Mouse (Mus musculus) kidney, adult 2 months (tissue): ENCODE results near the gene Dpp4. TPM values are rescaled to one million over a fixed set of nuclear protein-coding genes. Genes with fewer than 3 reads are reported as not detected.

Source experiments
- DNase-seq: peaks from one replicate; pipeline ENCODE4 v3.0.0; 2021
- H3K27ac ChIP-seq: fragments of 200-500 bp; 2 replicates; pipeline ENCODE4 v1.5.1; 2012; ENCODE audit warnings: low read depth, low read length, control low read depth, inconsistent platforms; ENCODE audit not compliant: insufficient read depth
- H3K27me3 ChIP-seq: fragments of 200-500 bp; replicated peaks from 2 replicates; pipeline ENCODE4 v1.6.1; 2012; ENCODE audit warnings: mild to moderate bottlenecking, moderate library complexity, low read length, inconsistent platforms; ENCODE audit not compliant: control insufficient read depth, insufficient read depth
- H3K36me3 ChIP-seq: fragments of 200-500 bp; 2 replicates; pipeline ENCODE4 v1.6.1; 2012; ENCODE audit warnings: mild to moderate bottlenecking, moderate library complexity, low read length, inconsistent platforms; ENCODE audit not compliant: control insufficient read depth, insufficient read depth
- H3K4me1 ChIP-seq: fragments of 200-500 bp; 2 replicates; pipeline ENCODE4 v1.6.1; 2011; ENCODE audit warnings: low read length; ENCODE audit not compliant: control insufficient read depth, insufficient read depth
- H3K4me3 ChIP-seq: fragments of 200-500 bp; 2 replicates; pipeline ENCODE4 v1.5.1; 2011; ENCODE audit warnings: mild to moderate bottlenecking, low read depth, low read length, control low read depth; ENCODE audit not compliant: insufficient read depth
- CTCF ChIP-seq: fragments of 200-500 bp; conservative IDR thresholded peaks from 2 replicates; pipeline ENCODE4 v1.5.1; 2011; ENCODE audit warnings: low read depth, mild to moderate bottlenecking, control low read depth, low read length, moderate library complexity, mixed read lengths; ENCODE audit not compliant: insufficient read depth, insufficient read length
- POLR2A ChIP-seq: fragments of 200-500 bp; IDR thresholded peaks from one replicate; pipeline ENCODE4 v1.6.1; 2011; ENCODE audit warnings: low read depth, low read length, control low read depth
- WGBS: fragments of 180-500 bp; shearing (Covaris S2); methylation state at CpG from one replicate; pipeline ENCODE4 v1.1.7; 2018; 5-methylcytosine and 5-hydroxymethylcytosine counted together
- polyA plus RNA-seq: library from polyadenylated mRNA; depleted of rRNA; stranded (reverse); fragments of >200 nt; gene quantifications from 2 replicates; pipeline ENCODE4 v1.2.3, GENCODE M21; 2012

Dpp4 gene
- polyA plus RNA-seq, 1 experiment: 24.0 TPM

DNA sequence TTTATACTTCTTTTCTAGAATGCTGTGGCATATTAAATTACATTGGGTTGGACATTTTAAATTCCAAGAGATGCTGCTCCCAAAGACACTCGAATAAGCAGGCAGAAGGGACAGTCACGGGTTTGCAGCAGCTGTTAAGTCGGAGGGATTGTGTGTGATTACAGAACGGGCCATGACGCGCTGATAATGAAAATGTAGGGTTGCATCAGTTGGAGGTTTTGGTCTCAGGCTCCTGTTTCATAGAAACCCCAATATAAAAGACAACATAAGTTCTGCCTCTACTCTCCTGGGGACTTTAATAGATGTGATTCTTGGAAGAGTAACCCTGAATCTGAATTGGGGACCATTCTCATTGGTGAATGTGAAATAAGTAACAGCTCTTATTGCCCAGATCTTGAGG, 38.3 kb upstream of the Dpp4 start:
- no peak for TF ChIP-seq CTCF
- no peak for TF ChIP-seq POLR2A
- no peaks in the 10 kb centered on the region for H3K4me1 ChIP-seq
- WGBS: 84% methylated on average over 6 of the region's 6 CpGs
- DNase-seq: no peak
- H3K27ac ChIP-seq: no peak overlapping the region
- H3K27me3 ChIP-seq: no peaks in the 10 kb centered on the region
- no peak overlapping the region for H3K4me3 ChIP-seq
- no peaks in the 10 kb centered on the region for H3K36me3 ChIP-seq

DNA sequence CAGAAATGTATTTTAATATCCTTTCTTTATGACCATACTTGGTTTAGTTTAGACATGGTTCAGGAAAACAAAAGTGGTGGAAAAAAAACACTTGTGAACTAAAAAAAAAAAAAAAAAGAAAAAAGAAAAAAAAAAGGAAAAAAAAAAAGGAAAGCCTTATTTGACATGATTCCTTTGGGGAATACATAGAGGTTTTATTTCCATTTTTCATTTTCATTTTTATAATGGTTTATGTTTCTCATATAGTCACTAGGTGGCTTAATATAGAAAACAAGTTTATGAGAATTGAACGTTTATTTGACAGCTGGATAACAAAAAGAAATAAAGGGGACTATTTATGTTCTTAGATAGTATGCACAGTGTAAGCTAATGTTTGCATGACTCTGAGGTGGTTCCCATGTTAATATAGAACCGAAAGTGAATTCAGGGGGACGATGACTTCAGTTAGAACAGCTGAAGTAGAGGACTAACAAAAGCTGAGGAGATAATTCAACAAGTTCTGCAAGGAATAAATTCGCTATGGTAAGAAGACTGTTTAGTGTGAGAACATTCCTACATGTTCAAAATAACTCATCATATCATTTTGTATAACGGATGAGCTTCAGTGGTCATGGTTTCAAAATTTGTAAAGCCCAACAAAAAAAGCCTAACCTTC, 37.8 kb upstream of the Dpp4 start:
- TF ChIP-seq CTCF (no peak), POLR2A (no peak)
- Histone ChIP-seq H3K4me3 (no peak overlapping the region), H3K4me1 (no peaks in the 10 kb centered on the region), H3K27me3 (no peaks in the 10 kb centered on the region), H3K36me3 (no peaks in the 10 kb centered on the region), H3K27ac (no peak overlapping the region)
- WGBS: 74% methylated on average over 5 of the region's 5 CpGs
- DNase-seq: no peak

DNA sequence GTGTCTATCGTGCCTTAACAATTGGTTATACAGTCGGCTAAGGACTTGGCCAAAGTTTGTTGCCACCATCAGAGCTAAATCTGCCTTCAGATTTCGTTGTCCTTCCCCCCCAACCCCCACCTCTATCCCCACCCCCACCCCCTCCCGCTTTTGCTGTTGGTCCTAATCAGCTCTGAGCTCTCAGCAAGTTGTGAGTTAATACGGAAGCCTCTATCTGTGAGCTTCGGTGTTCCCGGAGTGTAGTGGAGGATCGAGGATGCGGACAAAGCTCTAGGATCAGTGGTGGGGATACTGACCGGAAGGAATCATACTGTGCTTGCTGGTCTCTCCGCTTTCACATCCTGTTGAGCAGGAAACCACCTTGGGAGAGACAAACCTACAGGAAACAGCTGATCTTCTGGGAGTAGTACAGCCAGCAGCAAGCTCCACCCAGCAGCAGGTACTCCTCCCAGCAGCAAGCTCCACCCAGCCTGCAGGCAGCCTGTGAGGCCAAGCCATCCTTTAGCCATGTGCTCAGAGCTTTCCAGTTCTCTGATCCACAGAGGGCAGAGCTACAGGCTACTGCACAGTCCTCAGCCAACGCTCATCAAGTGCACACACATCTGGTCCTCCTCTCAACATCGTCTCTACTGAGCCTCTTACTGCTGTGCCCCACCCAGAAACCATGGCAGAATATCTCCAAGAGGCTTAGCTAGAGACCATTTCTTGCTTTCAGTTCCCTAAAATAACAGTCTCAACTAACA, 28.9 kb upstream of the Dpp4 start:
- 66% methylated on average over 13 of the region's 13 CpGs for WGBS
- no peaks in the 10 kb centered on the region; the same call in 1 of the 2 replicates for H3K4me1 ChIP-seq
- no peaks in the 10 kb centered on the region for H3K27me3 ChIP-seq
- no peak overlapping the region for H3K4me3 ChIP-seq
- no peak overlapping the region for H3K27ac ChIP-seq
- no peaks in the 10 kb centered on the region for H3K36me3 ChIP-seq
- no peak for TF ChIP-seq CTCF
- TF ChIP-seq POLR2A: no peak
- DNase-seq: peak; percentile 28

DNA sequence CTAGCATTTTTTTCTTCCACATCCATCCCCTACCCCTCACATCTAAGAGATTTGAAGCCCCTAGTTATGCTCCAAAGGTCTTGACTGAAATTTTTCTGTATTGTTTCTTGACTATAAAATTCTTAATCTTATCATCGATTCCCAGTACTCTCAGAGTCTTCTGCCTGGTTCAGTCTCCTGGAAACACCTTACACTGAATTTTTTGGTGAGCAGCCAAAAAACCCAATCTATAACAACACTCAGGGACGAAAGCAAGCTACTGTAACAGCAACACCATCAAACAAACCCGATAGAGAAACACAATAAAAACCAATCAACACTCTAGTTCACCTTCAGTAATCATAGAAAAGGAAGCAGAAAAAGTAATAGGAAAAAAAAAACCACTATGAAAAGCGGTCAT, 28.1 kb upstream of the Dpp4 start:
- WGBS: 73% methylated on average over 4 of the region's 4 CpGs
- Histone ChIP-seq H3K36me3 (no peaks in the 10 kb centered on the region), H3K4me3 (no peak overlapping the region), H3K4me1 (no peaks in the 10 kb centered on the region; the same call in 1 of the 2 replicates), H3K27me3 (no peaks in the 10 kb centered on the region), H3K27ac (no peak overlapping the region)
- DNase-seq: no peak
- no peak for TF ChIP-seq POLR2A
- no peak for TF ChIP-seq CTCF

DNA sequence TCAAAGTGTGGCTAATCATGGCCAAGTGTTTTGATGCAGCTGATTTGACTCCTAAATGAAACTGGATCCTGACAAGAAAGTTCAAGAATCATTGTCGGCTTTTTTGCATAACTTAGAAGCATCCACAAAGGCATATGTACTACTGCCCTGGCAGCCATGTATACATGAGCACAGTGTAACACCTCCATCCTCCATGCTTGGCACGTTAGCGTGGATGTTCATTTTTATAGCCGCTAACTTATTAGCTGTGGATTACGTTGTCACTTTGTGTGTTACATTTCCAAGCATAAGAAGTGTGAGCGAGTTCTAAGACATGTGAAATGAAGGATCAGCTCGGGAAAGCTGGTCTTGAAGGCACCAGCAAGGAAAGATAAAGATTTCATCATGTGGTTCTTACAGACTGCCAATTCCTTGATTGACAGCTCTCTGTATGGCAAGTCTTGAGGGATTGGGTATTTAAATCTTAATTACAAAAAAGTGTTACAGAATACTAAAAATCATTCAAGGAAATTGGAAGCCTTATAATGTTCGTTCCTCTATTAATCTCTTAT, 19.3 kb upstream of the Dpp4 start:
- H3K27me3 ChIP-seq: no peaks in the 10 kb centered on the region
- no peak overlapping the region for H3K27ac ChIP-seq
- H3K36me3 ChIP-seq: no peaks in the 10 kb centered on the region
- 91% methylated on average over 8 of the region's 8 CpGs for WGBS
- H3K4me3 ChIP-seq: no peak overlapping the region
- H3K4me1 ChIP-seq: no peaks in the 10 kb centered on the region
- DNase-seq: no peak
- TF ChIP-seq CTCF: no peak
- no peak for TF ChIP-seq POLR2A

DNA sequence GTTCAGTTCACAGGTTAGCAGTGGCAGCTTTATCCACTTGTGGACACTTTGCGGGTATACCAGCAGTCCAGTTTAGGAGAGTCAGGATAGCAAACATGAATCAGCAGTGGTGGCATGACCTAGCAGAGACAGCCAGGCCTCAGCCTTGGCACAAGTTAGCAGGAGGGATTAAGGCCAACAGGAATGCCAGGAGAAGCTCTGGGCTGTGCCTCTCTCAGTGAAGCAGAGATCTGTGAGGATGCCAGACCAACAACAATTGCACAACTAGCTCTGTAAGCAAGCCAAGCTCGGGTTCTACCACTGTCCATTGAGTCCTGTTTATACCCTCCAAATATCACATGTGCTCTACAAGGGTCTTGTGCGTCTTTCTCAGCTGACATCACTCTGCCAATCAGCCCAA, 13.9 kb upstream of the Dpp4 start:
- no peak for TF ChIP-seq POLR2A
- no peak for TF ChIP-seq CTCF
- Histone ChIP-seq H3K4me3 (no peak overlapping the region), H3K36me3 (no peaks in the 10 kb centered on the region), H3K27ac (no peak overlapping the region), H3K27me3 (no peaks in the 10 kb centered on the region), H3K4me1 (no peaks in the 10 kb centered on the region)
- WGBS: 85% methylated on average over 3 of the region's 3 CpGs
- DNase-seq: peak; percentile 27

DNA sequence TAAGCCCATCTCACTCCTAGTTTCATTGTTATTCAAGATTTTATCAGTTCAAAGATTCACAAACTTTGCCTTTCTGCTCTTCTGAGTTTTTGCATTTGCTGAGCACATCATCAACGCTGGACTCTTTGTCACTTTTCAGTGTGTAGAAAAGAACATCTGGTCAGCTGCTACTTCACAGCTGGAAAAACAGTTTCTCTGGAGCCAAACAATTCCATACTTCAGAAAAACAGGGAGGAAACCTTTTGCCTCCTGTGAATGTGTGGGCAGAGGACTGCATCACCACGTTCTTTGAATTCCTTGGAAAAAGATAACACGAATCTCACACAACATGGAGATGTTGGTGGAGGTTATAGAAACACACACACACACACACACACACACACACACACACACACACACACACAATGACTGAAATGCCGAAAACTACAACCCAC, 11.3 kb upstream of the Dpp4 start:
- TF ChIP-seq CTCF (no peak), POLR2A (no peak)
- Histone ChIP-seq H3K27ac (no peak overlapping the region), H3K4me3 (no peak overlapping the region), H3K4me1 (no peaks in the 10 kb centered on the region), H3K36me3 (no peaks in the 10 kb centered on the region), H3K27me3 (no peaks in the 10 kb centered on the region)
- 41% methylated on average over 4 of the region's 4 CpGs for WGBS
- no peak for DNase-seq
